Mouse (Mus musculus) kidney, adult 2 months (tissue): ENCODE data around the gene Cdc42. TPM values are rescaled to one million over a fixed set of nuclear protein-coding genes. Genes with fewer than 3 reads are reported as not detected.
A peak's percentile ranks its signal among the peaks of the same experiment; 100 is the strongest.

ENCODE experiments used
- DNase-seq: peaks from one replicate; pipeline ENCODE4 v3.0.0; 2021
- H3K27ac ChIP-seq: fragments of 200-500 bp; 2 replicates; pipeline ENCODE4 v1.5.1; 2012; ENCODE audit warnings: low read depth, low read length, control low read depth, inconsistent platforms; ENCODE audit not compliant: insufficient read depth
- H3K27me3 ChIP-seq: fragments of 200-500 bp; replicated peaks from 2 replicates; pipeline ENCODE4 v1.6.1; 2012; ENCODE audit warnings: mild to moderate bottlenecking, moderate library complexity, low read length, inconsistent platforms; ENCODE audit not compliant: control insufficient read depth, insufficient read depth
- H3K36me3 ChIP-seq: fragments of 200-500 bp; 2 replicates; pipeline ENCODE4 v1.6.1; 2012; ENCODE audit warnings: mild to moderate bottlenecking, moderate library complexity, low read length, inconsistent platforms; ENCODE audit not compliant: control insufficient read depth, insufficient read depth
- H3K4me1 ChIP-seq: fragments of 200-500 bp; 2 replicates; pipeline ENCODE4 v1.6.1; 2011; ENCODE audit warnings: low read length; ENCODE audit not compliant: control insufficient read depth, insufficient read depth
- H3K4me3 ChIP-seq: fragments of 200-500 bp; 2 replicates; pipeline ENCODE4 v1.5.1; 2011; ENCODE audit warnings: mild to moderate bottlenecking, low read depth, low read length, control low read depth; ENCODE audit not compliant: insufficient read depth
- CTCF ChIP-seq: fragments of 200-500 bp; conservative IDR thresholded peaks from 2 replicates; pipeline ENCODE4 v1.5.1; 2011; ENCODE audit warnings: low read depth, mild to moderate bottlenecking, control low read depth, low read length, moderate library complexity, mixed read lengths; ENCODE audit not compliant: insufficient read depth, insufficient read length
- POLR2A ChIP-seq: fragments of 200-500 bp; IDR thresholded peaks from one replicate; pipeline ENCODE4 v1.6.1; 2011; ENCODE audit warnings: low read depth, low read length, control low read depth
- WGBS: fragments of 180-500 bp; shearing (Covaris S2); methylation state at CpG from one replicate; pipeline ENCODE4 v1.1.7; 2018; 5-methylcytosine and 5-hydroxymethylcytosine counted together
- polyA plus RNA-seq: library from polyadenylated mRNA; depleted of rRNA; stranded (reverse); fragments of >200 nt; gene quantifications from 2 replicates; pipeline ENCODE4 v1.2.3, GENCODE M21; 2012

Cdc42 gene
- polyA plus RNA-seq, 1 experiment, result 116 TPM

- Histone ChIP-seq H3K27ac (no peak overlapping the region), H3K36me3 (no peaks in the 10 kb centered on the region), H3K4me1 (no peaks in the 10 kb centered on the region), H3K4me3 (no peak overlapping the region), H3K27me3 (no peaks in the 10 kb centered on the region)
- no peak for TF ChIP-seq CTCF
- TF ChIP-seq POLR2A, result no peak
- WGBS, result 85% methylated on average over 3 of the region's 3 CpGs
- no peak for DNase-seq
Measured at GRCm38 (mm10) chr4:137290250-137290649, 67.3 kb downstream of the Cdc42 start.

- Histone ChIP-seq H3K36me3 (no peaks in the 10 kb centered on the region), H3K4me1 (no peaks in the 10 kb centered on the region), H3K27me3 (no peaks in the 10 kb centered on the region), H3K4me3 (no peak overlapping the region), H3K27ac (no peak overlapping the region)
- 92% methylated on average over 6 of the region's 6 CpGs for WGBS
- no peak for DNase-seq
- no peak for TF ChIP-seq POLR2A
- no peak for TF ChIP-seq CTCF
Measured at GRCm38 (mm10) chr4:137289701-137290100, 67.8 kb downstream of the Cdc42 start.

- no peak for TF ChIP-seq POLR2A
- peak; percentile 82 for TF ChIP-seq CTCF
- no peak overlapping the region for H3K4me3 ChIP-seq
- no peak overlapping the region for H3K27ac ChIP-seq
- no peaks in the 10 kb centered on the region for H3K36me3 ChIP-seq
- peak; percentile 58 for DNase-seq
- no peaks in the 10 kb centered on the region for H3K27me3 ChIP-seq
- no peaks in the 10 kb centered on the region for H3K4me1 ChIP-seq
- 4% methylated on average over 4 of the region's 4 CpGs for WGBS
Measured at GRCm38 (mm10) chr4:137287818-137288217, 69.7 kb downstream of the Cdc42 start.

GRCm38 (mm10) chr4:137287206-137287605 is 70.3 kb downstream of the Cdc42 start:
- TF ChIP-seq POLR2A (no peak), CTCF (no peak)
- WGBS, result 69% methylated on average over 13 of the region's 13 CpGs
- no peak overlapping the region for H3K4me3 ChIP-seq
- H3K4me1 ChIP-seq, result no peaks in the 10 kb centered on the region
- H3K36me3 ChIP-seq, result no peaks in the 10 kb centered on the region
- H3K27me3 ChIP-seq, result no peaks in the 10 kb centered on the region
- no peak for DNase-seq
- H3K27ac ChIP-seq, result no peak overlapping the region

GRCm38 (mm10) chr4:137286662-137286953 is 70.9 kb downstream of the Cdc42 start:
- 50% methylated on average over 8 of the region's 8 CpGs for WGBS
- TF ChIP-seq POLR2A (no peak), CTCF (no peak)
- no peak overlapping the region for H3K4me3 ChIP-seq
- H3K4me1 ChIP-seq, result no peaks in the 10 kb centered on the region
- H3K36me3 ChIP-seq, result no peaks in the 10 kb centered on the region
- H3K27ac ChIP-seq, result no peak overlapping the region
- no peak for DNase-seq
- H3K27me3 ChIP-seq, result no peaks in the 10 kb centered on the region

- Histone ChIP-seq H3K27ac (no peak overlapping the region), H3K36me3 (no peaks in the 10 kb centered on the region), H3K27me3 (no peaks in the 10 kb centered on the region), H3K4me3 (no peak overlapping the region), H3K4me1 (no peaks in the 10 kb centered on the region)
- TF ChIP-seq CTCF (no peak), POLR2A (no peak)
- DNase-seq, result no peak
- WGBS, result 77% methylated on average over 15 of the region's 15 CpGs
Measured at GRCm38 (mm10) chr4:137285876-137286661, 71.5 kb downstream of the Cdc42 start.

- Histone ChIP-seq H3K4me3 (no peak overlapping the region), H3K36me3 (no peaks in the 10 kb centered on the region), H3K27me3 (no peaks in the 10 kb centered on the region), H3K4me1 (no peaks in the 10 kb centered on the region), H3K27ac (no peak overlapping the region)
- no peak for TF ChIP-seq POLR2A
- TF ChIP-seq CTCF, result no peak
- no peak for DNase-seq
- 51% methylated on average over 4 of the region's 4 CpGs for WGBS
Measured at GRCm38 (mm10) chr4:137283407-137283732, 74.2 kb downstream of the Cdc42 start.
